Mouse (Mus musculus) ES-Bruce4 (cell line): ENCODE measurements around the gene Apc2. TPM values are rescaled to one million over a fixed set of nuclear protein-coding genes. Genes with fewer than 3 reads are reported as not detected.

ENCODE experiments used
- H3K27ac ChIP-seq: 2 replicates; pipeline ENCODE4 v1.5.1; 2012; ENCODE audit warnings: low read length, inconsistent platforms; ENCODE audit not compliant: insufficient read depth
- H3K27me3 ChIP-seq: 2 replicates; pipeline ENCODE4 v1.6.1; 2012; ENCODE audit warnings: mild to moderate bottlenecking, low read length, inconsistent platforms; ENCODE audit not compliant: control insufficient read depth, poor library complexity, insufficient read depth, severe bottlenecking
- H3K36me3 ChIP-seq: 2 replicates; pipeline ENCODE4 v1.6.1; 2012; ENCODE audit warnings: inconsistent platforms, mild to moderate bottlenecking, low read length, moderate library complexity; ENCODE audit not compliant: control insufficient read depth, poor library complexity, insufficient read depth, severe bottlenecking
- H3K4me1 ChIP-seq: one replicate; pipeline ENCODE4 v1.8.1; 2011; ENCODE audit warnings: low read length; ENCODE audit not compliant: control insufficient read depth, insufficient read depth
- H3K4me3 ChIP-seq: 2 replicates; pipeline ENCODE4 v1.5.1; 2011; ENCODE audit warnings: low read depth, mild to moderate bottlenecking, low read length
- H3K9ac ChIP-seq: 2 replicates; pipeline ENCODE4 v1.6.1; 2012; ENCODE audit warnings: low read depth, mild to moderate bottlenecking, inconsistent platforms; ENCODE audit not compliant: poor library complexity, severe bottlenecking
- H3K9me3 ChIP-seq: replicated peaks from 2 replicates; pipeline ENCODE4 v1.6.1; 2012; ENCODE audit warnings: mild to moderate bottlenecking, low read length, inconsistent platforms; ENCODE audit not compliant: control insufficient read depth, poor library complexity, insufficient read depth, severe bottlenecking
- CTCF ChIP-seq: IDR thresholded peaks from one replicate; pipeline ENCODE4 v1.8.1; 2011; ENCODE audit warnings: low read depth, low read length
- EP300 ChIP-seq: IDR thresholded peaks from 2 replicates; pipeline ENCODE4 v1.6.1; 2011; ENCODE audit warnings: low read depth, low read length; ENCODE audit not compliant: insufficient read depth
- POLR2A ChIP-seq: IDR thresholded peaks from one replicate; pipeline ENCODE4 v1.8.1; 2011; ENCODE audit warnings: low read length; ENCODE audit not compliant: insufficient read depth
- polyA plus RNA-seq: library from polyadenylated mRNA; stranded (reverse); fragments of >200 nt; gene quantifications from 2 replicates; pipeline ENCODE4 v1.2.4, GENCODE M21; 2011; ENCODE audit warnings: low read depth; ENCODE audit not compliant: missing spikeins, insufficient read depth, insufficient read length

The Apc2 gene
- polyA plus RNA-seq, 1 experiment = 3.8 TPM

DNA sequence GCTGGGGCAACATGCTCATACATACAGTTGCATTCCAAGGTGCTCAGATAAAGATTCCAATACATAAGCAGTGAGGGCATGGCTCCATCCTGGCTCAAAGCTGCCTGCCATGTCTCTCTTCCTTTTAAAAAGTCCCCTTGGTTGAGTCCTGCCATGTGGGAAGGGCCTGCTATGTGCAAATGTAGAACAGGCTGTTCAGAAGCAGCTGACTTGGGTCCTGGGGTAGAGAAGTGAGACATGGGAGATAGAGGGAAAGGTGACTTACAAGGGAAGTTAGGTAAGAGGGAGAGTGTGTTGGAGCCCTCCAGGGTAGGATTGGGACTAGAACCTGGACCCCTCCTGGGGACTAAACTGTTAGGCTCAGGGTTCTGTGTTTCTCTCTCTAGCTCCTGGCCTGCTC, 43.8 kb upstream of the Apc2 start:
- TF ChIP-seq EP300 (no peak), POLR2A (no peak), CTCF (no peak)
- peaks cover 4% of the 10 kb centered on the region; the same call in 1 of the 2 replicates for H3K36me3 ChIP-seq
- H3K9ac ChIP-seq = no peak overlapping the region
- no peaks in the 10 kb centered on the region for H3K27me3 ChIP-seq
- no peaks in the 10 kb centered on the region for H3K9me3 ChIP-seq
- no peak overlapping the region for H3K27ac ChIP-seq
- no peak overlapping the region for H3K4me3 ChIP-seq
- H3K4me1 ChIP-seq = peaks cover 1% of the 10 kb centered on the region

GRCm38 (mm10) chr10:80252493-80253274, 43.1 kb upstream of the Apc2 start:
- TF ChIP-seq CTCF (no peak), EP300 (no peak), POLR2A (no peak)
- Histone ChIP-seq H3K27ac (no peak overlapping the region), H3K4me3 (no peak overlapping the region), H3K9me3 (no peaks in the 10 kb centered on the region), H3K9ac (no peak overlapping the region), H3K4me1 (peaks cover 1% of the 10 kb centered on the region), H3K27me3 (no peaks in the 10 kb centered on the region), H3K36me3 (peaks cover 4% of the 10 kb centered on the region; the same call in 1 of the 2 replicates)

DNA sequence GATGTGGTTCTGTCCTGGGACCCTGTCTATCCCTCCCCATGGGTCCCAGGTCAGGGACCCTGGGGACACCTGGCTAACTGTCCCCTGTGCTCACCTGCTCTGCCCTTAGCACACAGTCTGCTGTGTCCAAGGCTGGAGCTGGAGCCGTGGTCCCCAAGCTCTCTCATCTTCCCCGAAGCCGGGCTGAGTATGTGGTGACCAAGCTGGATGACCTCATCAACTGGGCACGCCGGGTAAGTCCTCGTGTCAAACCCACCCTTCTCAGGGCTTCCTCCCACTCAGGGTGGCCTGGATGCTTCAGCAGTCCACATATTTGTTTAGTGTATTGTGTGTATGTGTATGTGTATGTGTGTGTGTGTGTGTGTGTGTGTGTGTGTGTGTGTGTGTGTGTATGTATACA, 42.2 kb upstream of the Apc2 start:
- H3K36me3 ChIP-seq = peaks cover 4% of the 10 kb centered on the region; the same call in 1 of the 2 replicates
- H3K27ac ChIP-seq = no peak overlapping the region
- H3K9ac ChIP-seq = no peak overlapping the region
- H3K4me3 ChIP-seq = no peak overlapping the region
- no peaks in the 10 kb centered on the region for H3K9me3 ChIP-seq
- TF ChIP-seq EP300 (no peak), CTCF (no peak), POLR2A (no peak)
- H3K27me3 ChIP-seq = no peaks in the 10 kb centered on the region
- no peaks in the 10 kb centered on the region for H3K4me1 ChIP-seq

GRCm38 (mm10) chr10:80254331-80255297, 41.2 kb upstream of the Apc2 start:
- no peaks in the 10 kb centered on the region for H3K4me1 ChIP-seq
- no peaks in the 10 kb centered on the region for H3K9me3 ChIP-seq
- H3K9ac ChIP-seq = no peak overlapping the region
- H3K27ac ChIP-seq = no peak overlapping the region
- H3K4me3 ChIP-seq = no peak overlapping the region
- H3K27me3 ChIP-seq = no peaks in the 10 kb centered on the region
- TF ChIP-seq CTCF (no peak), POLR2A (no peak), EP300 (no peak)
- H3K36me3 ChIP-seq = peaks cover 4% of the 10 kb centered on the region; the same call in 1 of the 2 replicates

DNA sequence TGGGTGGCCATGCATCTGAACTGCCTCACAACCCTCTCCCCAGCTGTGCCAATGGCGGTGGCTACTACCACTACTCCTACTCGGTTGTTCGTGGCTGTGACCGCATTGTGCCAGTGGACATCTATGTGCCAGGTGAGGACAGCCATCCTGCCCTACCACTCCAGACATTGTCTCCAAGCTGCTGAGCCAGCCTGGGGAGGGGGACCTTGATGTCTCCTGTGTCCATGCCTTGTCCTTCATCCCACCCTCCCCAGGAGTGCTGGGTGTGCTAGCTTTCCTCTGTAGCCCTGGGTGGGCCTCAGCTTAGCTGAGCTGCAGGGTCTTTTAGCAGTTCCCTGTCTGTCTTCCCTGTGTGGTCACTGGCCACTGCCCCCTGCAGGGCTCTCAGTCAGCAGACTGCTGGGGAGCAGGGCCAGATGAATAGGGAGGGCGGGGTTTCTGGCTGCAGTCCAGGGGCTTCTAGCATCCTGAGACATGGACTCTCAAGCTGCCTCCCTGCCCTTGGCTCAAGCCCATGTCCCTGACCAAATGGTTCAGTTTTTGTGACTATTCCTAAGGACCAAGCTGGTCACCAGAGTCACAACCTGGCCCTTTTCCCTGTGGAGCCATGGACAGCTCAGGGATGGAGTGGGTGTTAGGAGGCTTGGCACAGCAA, 39.8 kb upstream of the Apc2 start:
- Histone ChIP-seq H3K27me3 (no peaks in the 10 kb centered on the region), H3K9me3 (no peaks in the 10 kb centered on the region), H3K36me3 (peaks cover 4% of the 10 kb centered on the region; the same call in 1 of the 2 replicates), H3K27ac (no peak overlapping the region), H3K4me3 (no peak overlapping the region), H3K4me1 (no peaks in the 10 kb centered on the region), H3K9ac (no peak overlapping the region)
- TF ChIP-seq EP300 (no peak), CTCF (no peak), POLR2A (no peak)
